Mouse (Mus musculus) left cerebral cortex, adult 9 months (tissue): Measurements from ENCODE around the gene Fzr1.
A peak's percentile ranks its signal among the peaks of the same experiment; 100 is the strongest.

Experiments used
- DNase-seq, 2 experiments: peaks; one replicate each; pipeline ENCODE4 v3.0.0; 2022; ENCODE audit warnings: low spot score in 2 of 2

Fzr1 gene

DNA sequence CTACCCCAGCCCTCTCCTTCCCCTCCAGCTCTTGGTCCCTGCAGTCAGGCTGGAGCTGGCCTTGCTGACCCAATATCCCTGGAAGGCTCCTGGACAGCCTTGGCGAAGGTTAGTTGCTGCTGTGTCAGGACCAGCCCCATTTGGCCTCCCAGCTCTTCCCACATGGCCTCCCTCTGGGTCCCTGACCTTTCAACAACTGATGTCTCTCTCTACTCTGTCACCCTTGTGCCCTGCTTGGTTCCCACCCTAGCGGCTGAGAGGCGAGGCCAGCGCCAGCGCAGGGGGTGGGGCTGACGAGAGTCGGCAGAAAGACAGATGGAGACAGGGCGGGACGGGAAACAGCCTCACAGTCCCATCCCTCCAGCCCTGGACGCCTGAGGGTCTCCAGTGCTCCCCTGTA, 49.9 kb downstream of the Fzr1 start, which contains the start of gene Tbxa2r:
TSS of gene Tbxa2r (plus strand) at position 346 of the 400 bp plus-strand sequence.
- DNase-seq: no peak

DNA sequence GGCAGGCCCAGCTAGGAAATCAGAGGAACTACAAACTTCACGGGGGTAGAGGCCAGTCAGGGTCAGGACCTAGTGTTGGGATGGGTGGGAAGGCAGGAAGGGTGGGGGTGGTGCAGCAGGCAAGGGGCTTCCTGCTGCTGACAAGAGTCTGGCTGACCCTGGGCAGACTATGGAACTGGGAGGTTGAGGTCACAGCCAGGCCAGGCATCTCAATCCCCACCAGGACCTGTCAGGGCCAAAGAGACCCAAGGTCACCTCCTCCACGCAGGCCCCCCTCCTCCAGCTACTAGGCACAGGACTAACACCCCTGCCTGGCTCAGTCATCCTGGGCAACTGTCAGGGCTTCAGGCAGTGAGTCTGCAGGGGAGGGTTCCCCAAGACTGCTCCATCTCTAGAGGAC, 50.4 kb downstream of the Fzr1 start:
- DNase-seq: no peak

DNA sequence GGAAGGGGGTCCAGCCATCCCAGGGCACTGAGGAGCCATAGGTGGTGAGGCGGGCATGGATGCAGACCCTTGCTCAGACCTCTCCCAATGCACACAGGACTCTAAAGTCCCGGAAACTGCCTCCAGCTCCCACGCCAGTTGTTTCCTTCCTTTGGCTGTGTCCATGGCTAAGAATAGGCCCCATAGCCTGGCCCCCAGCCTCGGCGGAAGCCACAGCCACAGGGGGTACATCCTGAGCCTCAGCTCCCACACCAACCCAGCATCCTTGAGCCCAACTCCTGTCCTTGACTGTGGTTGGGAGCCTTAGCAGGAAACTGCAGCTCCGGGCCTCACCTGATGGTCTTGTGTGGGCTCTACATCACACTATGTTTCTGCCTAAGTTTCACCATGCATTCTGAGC, 51.5 kb downstream of the Fzr1 start:
- DNase-seq: no peak

DNA sequence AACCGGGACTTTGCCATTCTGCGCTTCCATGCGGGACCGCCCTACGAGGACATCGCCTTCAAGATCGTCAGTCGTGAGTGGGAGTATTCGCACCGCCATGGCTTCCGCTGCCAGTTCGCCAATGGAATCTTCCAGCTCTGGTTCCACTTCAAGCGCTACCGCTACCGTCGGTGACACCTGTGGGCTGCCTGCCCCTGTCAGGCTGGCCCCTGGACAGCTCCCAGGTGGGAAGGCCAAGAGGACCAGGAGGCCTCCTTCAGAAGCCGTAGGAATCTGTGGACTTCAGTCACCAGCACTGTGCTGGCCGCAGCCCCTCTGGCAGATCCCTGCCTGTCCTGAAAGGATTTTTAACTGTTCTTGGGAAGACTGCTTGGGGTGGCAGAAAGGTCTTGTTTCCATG, 52.5 kb downstream of the Fzr1 start:
- no peak for DNase-seq

DNA sequence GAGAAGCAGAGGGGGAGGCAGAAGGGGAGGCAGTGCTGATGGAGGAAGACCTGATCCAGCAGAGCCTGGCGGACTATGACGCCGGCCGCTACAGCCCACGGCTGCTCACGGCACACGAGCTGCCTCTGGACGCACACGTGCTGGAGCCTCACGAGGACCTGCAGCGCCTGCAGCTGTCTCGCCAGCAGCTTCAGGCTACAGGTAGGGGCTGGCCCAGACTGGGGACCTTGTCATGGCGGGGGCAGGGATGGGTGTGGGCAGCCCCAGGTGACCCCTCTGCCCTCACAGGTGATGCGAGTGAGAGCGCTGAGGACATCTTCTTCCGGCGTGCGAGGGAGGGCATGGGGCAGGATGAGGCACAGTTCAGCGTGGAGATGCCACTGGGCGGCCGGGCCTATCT, 53.1 kb downstream of the Fzr1 start:
- no peak for DNase-seq

DNA sequence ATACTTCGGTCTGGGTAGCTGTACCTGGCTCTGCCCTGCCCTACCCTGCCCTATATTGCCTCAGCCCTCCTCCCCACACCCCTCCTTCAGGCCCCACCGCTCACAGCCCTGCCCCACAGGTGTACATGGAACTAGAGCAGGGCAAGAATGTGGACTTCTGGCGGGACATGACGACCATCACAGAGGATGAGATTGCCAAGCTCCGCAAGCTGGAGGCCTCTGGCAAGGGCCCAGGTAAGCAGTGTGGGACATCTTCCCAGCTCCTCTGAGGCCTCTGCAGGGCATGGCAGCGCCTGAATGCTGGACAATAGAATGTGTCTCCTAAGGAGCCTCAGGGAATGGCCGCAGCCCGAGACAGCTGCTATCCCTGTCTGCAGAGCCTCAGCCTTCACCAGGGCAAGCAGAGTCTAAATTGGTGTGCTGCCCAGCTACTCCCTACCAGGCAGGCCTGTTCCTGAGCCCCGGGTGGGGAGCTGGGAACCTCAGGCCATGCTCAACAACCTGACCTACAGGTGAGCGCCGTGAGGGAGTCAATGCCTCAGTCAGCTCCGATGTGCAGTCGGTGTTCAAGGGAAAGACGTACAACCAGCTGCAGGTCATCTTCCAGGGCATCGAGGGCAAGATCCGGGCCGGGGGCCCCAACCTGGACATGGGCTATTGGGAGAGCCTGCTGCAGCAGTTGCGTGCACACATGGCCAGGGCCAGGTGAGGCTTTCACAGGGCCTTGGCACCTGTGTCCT, 54.4 kb downstream of the Fzr1 start:
- no peak for DNase-seq

DNA sequence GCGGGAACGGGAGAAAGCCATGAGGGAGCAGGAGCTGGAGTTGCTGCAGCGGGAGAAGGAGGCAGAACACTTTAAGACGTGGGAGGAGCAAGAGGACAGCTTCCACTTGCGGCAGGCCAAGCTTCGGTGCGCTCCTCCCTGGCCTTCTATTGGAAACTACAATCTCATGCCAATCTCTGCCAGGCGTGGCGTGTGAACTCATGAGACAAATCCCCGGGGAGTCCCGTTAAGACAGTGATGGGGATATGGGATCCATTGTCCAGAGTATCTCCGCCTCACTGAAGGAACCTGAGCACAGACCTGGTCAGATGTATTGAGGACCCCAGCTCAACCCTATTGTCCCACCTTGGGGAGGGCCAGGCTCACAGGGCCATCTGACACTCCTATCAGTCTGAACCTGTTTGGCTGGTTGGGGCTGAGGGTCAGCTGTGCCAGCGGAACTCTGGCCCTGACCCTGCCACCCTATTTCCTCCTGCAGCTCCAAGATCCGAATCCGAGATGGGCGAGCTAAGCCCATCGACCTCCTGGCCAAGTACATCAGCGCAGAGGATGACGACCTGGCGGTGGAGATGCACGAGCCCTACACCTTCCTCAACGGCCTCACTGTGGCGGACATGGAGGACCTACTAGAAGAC, 55.1 kb downstream of the Fzr1 start:
- no peak for DNase-seq

DNA sequence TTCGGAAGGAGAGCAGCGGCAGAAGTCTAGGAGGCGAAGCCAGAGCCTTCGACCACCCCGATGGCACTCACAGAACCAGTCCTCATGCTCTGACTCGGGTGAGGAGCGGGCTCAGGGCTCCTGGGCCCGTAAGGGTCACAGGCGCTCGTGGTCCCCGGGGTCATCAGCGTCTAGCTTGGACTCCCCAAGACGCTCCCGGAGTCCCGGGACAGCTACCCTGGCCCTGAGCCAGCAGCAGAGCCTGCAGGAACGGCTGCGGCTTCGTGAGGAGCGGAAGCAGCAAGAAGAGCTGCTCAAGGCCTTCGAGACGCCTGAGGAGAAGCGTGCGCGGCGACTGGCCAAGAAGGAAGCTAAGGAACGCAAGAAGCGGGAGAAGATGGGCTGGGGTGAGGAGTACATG, 55.9 kb downstream of the Fzr1 start:
- DNase-seq: no peak

DNA sequence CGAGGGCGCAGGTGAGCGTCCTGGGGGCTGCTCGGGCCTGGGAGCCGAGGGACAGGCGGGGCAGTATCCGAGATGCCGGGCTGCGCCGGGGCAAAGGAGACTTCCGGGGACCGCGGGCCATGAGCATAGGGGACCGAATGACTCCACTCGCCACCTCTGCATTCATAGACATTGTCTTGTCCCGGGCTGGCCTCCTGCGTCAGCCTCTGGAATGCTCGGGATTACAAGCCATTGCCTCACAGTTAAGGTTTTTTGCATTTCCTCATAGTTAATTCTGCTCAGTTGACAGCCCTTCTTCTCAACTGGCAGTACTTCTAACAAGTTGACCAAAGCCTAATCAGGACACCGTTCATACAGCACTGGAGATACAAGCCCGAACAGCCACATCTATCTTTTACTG, 56.9 kb downstream of the Fzr1 start:
- DNase-seq: no peak

DNA sequence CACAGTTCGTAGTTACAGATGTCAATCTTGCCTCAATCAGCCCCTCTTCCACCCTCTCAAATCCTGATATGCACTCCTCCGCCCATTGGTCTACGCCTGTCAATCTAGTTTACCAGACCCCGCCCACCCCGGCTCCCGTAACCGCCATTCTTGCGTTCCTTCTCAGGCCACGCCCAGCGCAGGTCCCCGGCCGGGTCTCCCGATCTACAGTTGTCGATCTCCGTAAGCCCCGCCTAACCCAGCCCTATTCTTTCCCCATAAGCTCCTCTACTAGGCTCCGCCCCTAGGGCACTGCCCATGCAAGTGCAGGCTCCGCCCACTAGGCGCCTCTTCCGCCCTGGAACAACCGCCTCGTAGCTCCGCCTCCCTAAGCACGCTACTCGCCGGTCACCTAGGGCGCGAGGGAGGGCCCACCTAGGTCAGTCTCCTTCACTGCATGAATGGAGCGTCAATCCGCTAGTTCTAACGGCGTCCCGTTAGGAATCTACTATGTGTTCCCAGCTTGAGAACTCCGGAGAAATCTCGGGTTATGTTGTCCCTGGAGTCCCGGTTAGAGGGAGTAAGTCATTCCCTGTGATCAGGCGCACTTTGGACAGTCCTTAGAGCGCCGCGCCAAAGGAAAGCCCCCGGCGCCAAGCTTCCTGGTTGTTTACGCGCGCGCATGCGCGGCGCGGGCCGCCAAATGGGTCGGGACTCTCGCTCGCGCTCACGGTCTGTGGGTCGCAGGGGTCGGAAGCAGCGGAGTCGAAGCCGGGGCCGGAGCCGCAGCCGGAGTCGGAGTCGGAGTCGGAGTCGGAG, 57.6 kb downstream of the Fzr1 start, which contains the start of gene Cactin:
TSS of gene Cactin (plus strand) at position 554 of the 798 bp plus-strand sequence.
- peak; percentile 99 to 100 for DNase-seq

DNA sequence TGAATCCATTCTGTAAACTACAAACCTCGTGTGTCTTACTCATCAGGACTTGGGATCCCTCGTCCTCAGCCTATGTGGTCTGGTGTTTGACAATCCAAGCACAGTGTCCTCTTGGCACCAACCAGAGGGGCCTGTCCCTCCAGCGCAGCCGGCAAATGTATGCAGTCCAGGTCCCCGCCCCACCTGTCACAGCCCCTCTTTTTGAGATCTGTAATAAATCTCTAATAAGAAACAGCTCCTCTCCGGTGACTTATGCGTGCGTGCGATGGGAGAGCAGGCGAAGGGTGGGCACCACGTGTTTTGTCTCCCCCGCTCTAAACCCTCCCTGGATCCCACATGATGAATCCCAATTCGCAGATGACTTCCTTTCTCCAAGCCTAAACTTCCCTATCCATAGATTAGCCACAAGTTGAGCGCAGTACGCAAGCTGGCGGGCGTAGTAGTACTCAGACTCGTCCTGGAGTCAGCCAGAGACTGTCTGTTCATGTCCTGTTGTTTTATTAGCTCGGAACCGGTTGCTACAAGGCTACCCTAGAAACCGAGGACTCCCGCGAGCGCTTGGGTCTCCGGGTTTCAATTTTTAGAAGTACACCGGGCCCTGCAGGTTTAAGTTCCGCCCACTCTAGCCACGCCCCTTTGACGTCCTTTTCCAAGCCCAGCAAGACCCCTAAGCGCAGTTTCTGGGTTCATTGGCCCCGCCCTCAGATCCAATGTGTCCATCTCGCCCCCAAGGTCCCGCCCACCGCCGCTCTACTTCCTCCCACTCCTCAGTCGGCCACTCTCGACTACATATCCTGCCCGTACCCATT, 58.4 kb downstream of the Fzr1 start:
- no peak for DNase-seq

DNA sequence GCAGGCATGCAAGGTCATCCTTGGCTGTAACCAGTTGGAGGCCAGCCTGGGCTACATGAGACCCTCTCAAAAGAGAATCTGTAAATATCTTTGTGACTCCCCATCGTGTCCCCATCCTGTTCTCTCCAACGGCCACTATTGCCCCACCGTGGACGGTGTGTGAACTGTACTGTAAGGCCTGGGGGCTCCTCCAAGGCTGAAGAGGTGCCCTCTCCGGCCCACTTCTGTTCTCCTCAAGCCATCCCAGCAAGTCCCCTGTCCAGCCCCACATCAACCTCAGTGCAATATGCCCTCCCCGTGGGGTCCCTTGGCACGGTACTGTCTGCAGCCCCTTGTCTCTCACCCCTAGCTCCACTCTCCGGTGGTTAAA, 59.0 kb downstream of the Fzr1 start:
- DNase-seq: no peak

DNA sequence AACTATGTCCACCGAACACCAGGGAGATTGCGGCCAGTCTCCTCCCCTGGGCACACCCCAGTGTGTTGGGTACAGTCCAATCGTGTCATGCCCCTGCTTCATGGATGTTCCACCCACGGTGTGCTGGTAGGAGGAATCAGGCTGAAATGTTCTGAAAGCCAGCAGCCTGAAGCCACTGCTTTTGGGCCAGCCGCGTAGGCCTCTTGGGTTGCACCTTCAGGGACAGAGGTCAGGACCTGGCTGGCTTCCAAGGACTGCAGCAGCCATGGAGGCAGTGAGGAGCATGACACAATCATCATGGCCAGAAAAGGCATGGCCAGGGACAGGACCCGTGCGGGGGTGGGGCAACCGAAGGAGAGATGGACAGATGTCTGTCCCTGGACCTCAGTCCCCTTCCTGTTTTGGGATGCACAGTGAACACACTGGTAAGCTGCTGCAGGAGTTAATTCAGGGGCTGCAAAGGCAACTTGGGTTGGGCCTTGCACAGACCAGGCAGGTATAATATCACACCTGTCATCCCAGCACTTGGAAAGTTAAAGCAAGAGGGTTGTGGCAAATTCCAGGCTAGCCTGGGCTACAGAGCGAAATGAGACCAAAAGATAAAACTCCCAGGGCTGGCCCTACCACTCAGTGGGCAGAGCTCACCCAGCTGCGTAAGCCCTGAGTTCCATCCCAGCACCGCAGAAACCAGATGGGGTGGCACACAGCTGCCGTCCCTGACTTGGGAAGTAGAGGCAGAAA, 59.6 kb downstream of the Fzr1 start:
- no peak for DNase-seq

DNA sequence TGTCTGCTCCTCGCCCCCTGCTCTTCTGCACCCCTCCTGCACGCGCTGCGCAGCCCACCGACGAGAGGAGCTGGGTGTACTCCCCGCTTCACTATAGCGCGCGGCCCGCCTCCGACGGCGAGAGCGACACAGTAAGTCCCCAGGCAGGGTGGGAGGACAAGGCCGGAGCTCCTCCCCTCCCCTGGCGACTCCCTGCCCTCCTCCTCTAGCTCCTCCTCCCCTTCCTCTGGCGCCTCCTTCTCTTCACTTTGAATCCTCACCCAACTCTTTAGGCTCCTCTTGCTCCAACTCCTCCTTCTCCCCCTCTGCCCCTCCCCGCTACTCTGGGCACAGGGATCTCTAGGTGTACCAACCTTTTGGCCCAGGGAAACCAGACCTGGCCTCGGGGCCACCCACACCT, 61.0 kb downstream of the Fzr1 start:
- DNase-seq: no peak

DNA sequence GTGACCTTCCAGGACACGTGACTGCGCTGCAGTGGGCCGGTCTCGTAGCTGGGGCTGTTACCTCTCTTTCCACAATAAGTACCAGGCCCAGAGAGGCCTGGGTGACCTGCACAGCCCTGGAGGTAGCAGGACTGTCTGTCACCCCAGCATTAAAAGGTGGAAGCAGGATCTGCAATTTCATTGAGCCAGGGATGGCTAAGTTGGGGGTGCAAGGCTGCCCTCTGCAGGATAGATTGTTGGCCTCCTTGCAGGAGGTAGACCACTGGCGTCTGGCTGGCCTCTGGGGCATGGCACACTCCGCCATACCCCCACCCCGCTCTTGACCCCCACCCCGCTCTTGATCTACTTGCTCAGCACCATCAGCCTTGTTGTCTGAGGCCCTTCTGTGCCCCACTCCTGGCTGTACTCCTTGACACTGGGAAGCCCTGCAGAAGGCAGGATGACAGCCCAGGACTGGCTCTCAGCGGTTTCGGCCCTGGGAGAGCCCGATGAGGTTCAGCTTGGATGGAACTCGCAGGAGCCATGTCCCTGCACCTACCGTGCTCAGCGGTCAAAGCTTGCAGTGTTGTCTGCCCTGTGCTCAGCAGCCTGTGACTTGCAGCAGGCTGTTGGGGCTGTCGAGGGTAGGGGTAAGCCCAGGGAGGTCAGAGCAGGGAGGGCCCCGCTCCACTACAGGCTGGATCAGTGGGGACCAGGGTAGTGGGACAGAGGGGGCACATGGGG, 61.8 kb downstream of the Fzr1 start:
- DNase-seq: no peak
